Mouse (Mus musculus) CH12.LX (cell line): Measurements from ENCODE around the gene Tank. TPM values are rescaled to one million over a fixed set of nuclear protein-coding genes. Genes with fewer than 3 reads are reported as not detected.
A peak's percentile ranks its signal among the peaks of the same experiment; 100 is the strongest.

Experiments used
- DNase-seq: peaks from one replicate; pipeline ENCODE4 v3.0.0-alpha.2; 2013; ENCODE audit errors: extremely low read depth
- H3K27ac ChIP-seq: 2 replicates; pipeline ENCODE4 v1.5.1; 2012; ENCODE audit warnings: low read depth, mild to moderate bottlenecking, control low read depth, moderate library complexity; ENCODE audit not compliant: insufficient read depth
- H3K27me3 ChIP-seq: replicated peaks from 2 replicates; pipeline ENCODE3; 2012; ENCODE audit warnings: inconsistent platforms
- H3K36me3 ChIP-seq, 2 experiments: replicated peaks in 1 of 2; 2 replicates each; pipeline versions ENCODE3 to v1.6.1; 2012; ENCODE audit warnings: inconsistent platforms in 1 of 2, low read length in 1 of 2, mild to moderate bottlenecking in 1 of 2, mixed read lengths in 1 of 2, moderate library complexity in 1 of 2; ENCODE audit not compliant: control insufficient read depth in 1 of 2, insufficient read depth in 1 of 2
- H3K4me1 ChIP-seq, 2 experiments: 2 replicates each; pipeline ENCODE4 v1.6.1; 2012; ENCODE audit warnings: inconsistent platforms in 1 of 2, moderate library complexity in 1 of 2; ENCODE audit not compliant: insufficient read depth in 2 of 2, control insufficient read depth in 1 of 2
- H3K4me2 ChIP-seq: 2 replicates; pipeline ENCODE4 v1.6.1; 2012; ENCODE audit warnings: low read depth, mild to moderate bottlenecking, control low read depth; ENCODE audit not compliant: poor library complexity, insufficient read depth, severe bottlenecking
- H3K4me3 ChIP-seq, 3 experiments: fragments of 150-350 bp in 1 of 3; sonication (generic) in 1 of 3; replicated peaks in 1 of 3; 2 replicates each; pipeline versions ENCODE3 to v1.5.1; 2011 to 2012; ENCODE audit warnings: low read depth in 2 of 3, low read length in 2 of 3, mild to moderate bottlenecking in 2 of 3, moderate library complexity in 2 of 3, control low read depth in 1 of 3, improper control_type of control experiment in 1 of 3, inconsistent platforms in 1 of 3, mixed read lengths in 1 of 3; ENCODE audit not compliant: poor library complexity in 1 of 3
- H3K79me2 ChIP-seq: replicated peaks from 2 replicates; pipeline ENCODE4 v1.6.1; 2012; ENCODE audit warnings: mild to moderate bottlenecking, moderate library complexity; ENCODE audit not compliant: control insufficient read depth, poor library complexity, insufficient read depth, severe bottlenecking; ENCODE audit errors: extremely low read depth
- H3K9ac ChIP-seq: 2 replicates; pipeline ENCODE4 v1.6.1; 2012; ENCODE audit warnings: low read depth, mild to moderate bottlenecking, control low read depth, moderate library complexity; ENCODE audit not compliant: insufficient read depth
- H3K9me3 ChIP-seq: replicated peaks from 2 replicates; pipeline ENCODE3; 2012; ENCODE audit warnings: low read length, inconsistent platforms, mixed read lengths
- BHLHE40 ChIP-seq: IDR thresholded peaks from 2 replicates; pipeline ENCODE4 v1.6.1; 2011; ENCODE audit warnings: mild to moderate bottlenecking, low read depth, low read length, improper control_type of control experiment
- CHD1 ChIP-seq: IDR thresholded peaks from 2 replicates; pipeline ENCODE4 v1.6.1; 2012; ENCODE audit warnings: low read depth, low read length, improper control_type of control experiment, inconsistent platforms
- CHD2 ChIP-seq: IDR thresholded peaks from 2 replicates; pipeline ENCODE4 v1.6.1; 2011; ENCODE audit warnings: low read length, improper control_type of control experiment
- CTCF ChIP-seq, 2 experiments: IDR thresholded peaks in 1 of 2; conservative IDR thresholded peaks in 1 of 2; 2 replicates each; pipeline ENCODE4 v1.5.1; 2011 to 2012; ENCODE audit warnings: low read depth in 2 of 2, low read length in 2 of 2, improper control_type of control experiment in 1 of 2, inconsistent platforms in 1 of 2, mild to moderate bottlenecking in 1 of 2, moderate library complexity in 1 of 2
- E2F4 ChIP-seq: IDR thresholded peaks from 2 replicates; pipeline ENCODE4 v1.6.1; 2011; ENCODE audit warnings: low read depth, low read length, improper control_type of control experiment; ENCODE audit not compliant: insufficient replicate concordance
- ELF1 ChIP-seq: IDR thresholded peaks from 2 replicates; pipeline ENCODE4 v1.6.1; 2014; ENCODE audit warnings: low read depth, mild to moderate bottlenecking, inconsistent platforms, low read length, improper control_type of control experiment
- ETS1 ChIP-seq: conservative IDR thresholded peaks from 2 replicates; pipeline ENCODE4 v1.6.1; 2012; ENCODE audit warnings: low read depth, mild to moderate bottlenecking, inconsistent platforms, low read length, improper control_type of control experiment, moderate library complexity
- GABPA ChIP-seq: IDR thresholded peaks from 2 replicates; pipeline ENCODE4 v1.6.1; 2012; ENCODE audit warnings: low read depth, low read length, improper control_type of control experiment, inconsistent platforms; ENCODE audit not compliant: insufficient replicate concordance
- HCFC1 ChIP-seq: IDR thresholded peaks from 2 replicates; pipeline ENCODE4 v1.6.1; 2012; ENCODE audit warnings: low read depth, mild to moderate bottlenecking, inconsistent platforms, low read length, improper control_type of control experiment
- IRF4 ChIP-seq: IDR thresholded peaks from 2 replicates; pipeline ENCODE4 v1.6.1; 2014; ENCODE audit warnings: low read depth, mild to moderate bottlenecking, inconsistent platforms, low read length, improper control_type of control experiment
- JUND ChIP-seq: conservative IDR thresholded peaks from 2 replicates; pipeline ENCODE4 v1.6.1; 2011; ENCODE audit warnings: low read depth, low read length, improper control_type of control experiment
- KAT2A ChIP-seq: IDR thresholded peaks from 2 replicates; pipeline ENCODE4 v1.6.1; 2012; ENCODE audit warnings: low read length, improper control_type of control experiment, inconsistent platforms; ENCODE audit not compliant: insufficient replicate concordance
- MAFK ChIP-seq: IDR thresholded peaks from 2 replicates; pipeline ENCODE4 v1.6.1; 2011; ENCODE audit warnings: low read length, improper control_type of control experiment; ENCODE audit not compliant: insufficient replicate concordance
- MAX ChIP-seq: IDR thresholded peaks from 2 replicates; pipeline ENCODE4 v1.6.1; 2011; ENCODE audit warnings: low read length, improper control_type of control experiment
- MAZ ChIP-seq: IDR thresholded peaks from 2 replicates; pipeline ENCODE4 v1.6.1; 2012; ENCODE audit warnings: low read depth, mild to moderate bottlenecking, inconsistent platforms, low read length, improper control_type of control experiment, moderate library complexity
- MEF2A ChIP-seq: IDR thresholded peaks from 2 replicates; pipeline ENCODE4 v1.6.1; 2014; ENCODE audit warnings: low read depth, mild to moderate bottlenecking, inconsistent platforms, low read length, improper control_type of control experiment, borderline replicate concordance
- MYC ChIP-seq: IDR thresholded peaks from 2 replicates; pipeline ENCODE4 v1.6.1; 2011; ENCODE audit warnings: low read depth, mild to moderate bottlenecking, improper control_type of control experiment, low read length
- NELFE ChIP-seq: IDR thresholded peaks from 2 replicates; pipeline ENCODE4 v1.6.1; 2011; ENCODE audit warnings: low read depth, low read length, improper control_type of control experiment
- NRF1 ChIP-seq: IDR thresholded peaks from 2 replicates; pipeline ENCODE4 v1.6.1; 2014; ENCODE audit warnings: low read depth, mild to moderate bottlenecking, inconsistent platforms, low read length, improper control_type of control experiment, moderate library complexity
- PAX5 ChIP-seq: IDR thresholded peaks from 2 replicates; pipeline ENCODE4 v1.6.1; 2012; ENCODE audit warnings: low read length, inconsistent platforms, mixed read lengths
- POLR2A ChIP-seq: IDR thresholded peaks from 2 replicates; pipeline ENCODE4 v1.6.1; 2011; ENCODE audit warnings: low read depth, mild to moderate bottlenecking, improper control_type of control experiment, low read length
- POLR2AphosphoS2 ChIP-seq: IDR thresholded peaks from 2 replicates; pipeline ENCODE4 v1.6.1; 2011; ENCODE audit warnings: low read depth, low read length, improper control_type of control experiment
- RAD21 ChIP-seq: IDR thresholded peaks from 2 replicates; pipeline ENCODE4 v1.6.1; 2011; ENCODE audit warnings: low read depth, mild to moderate bottlenecking, low read length, improper control_type of control experiment, moderate library complexity
- RCOR1 ChIP-seq: conservative IDR thresholded peaks from 2 replicates; pipeline ENCODE4 v1.6.1; 2012; ENCODE audit warnings: low read depth, mild to moderate bottlenecking, inconsistent platforms, low read length, improper control_type of control experiment
- SIN3A ChIP-seq: IDR thresholded peaks from 2 replicates; pipeline ENCODE4 v1.6.1; 2012; ENCODE audit warnings: low read length, improper control_type of control experiment, inconsistent platforms
- SMC3 ChIP-seq: IDR thresholded peaks from 2 replicates; pipeline ENCODE4 v1.6.1; 2011; ENCODE audit warnings: low read depth, low read length, improper control_type of control experiment
- TBP ChIP-seq: conservative IDR thresholded peaks from 2 replicates; pipeline ENCODE4 v1.6.1; 2011; ENCODE audit warnings: low read depth, low read length, improper control_type of control experiment
- TCF12 ChIP-seq: IDR thresholded peaks from 2 replicates; pipeline ENCODE4 v1.6.1; 2014; ENCODE audit warnings: low read depth, mild to moderate bottlenecking, inconsistent platforms, low read length, improper control_type of control experiment
- USF1 ChIP-seq: IDR thresholded peaks from 2 replicates; pipeline ENCODE4 v1.6.1; 2014; ENCODE audit warnings: low read depth, mild to moderate bottlenecking, inconsistent platforms, low read length, improper control_type of control experiment
- ZKSCAN1 ChIP-seq: IDR thresholded peaks from 2 replicates; pipeline ENCODE4 v1.6.1; 2012; ENCODE audit warnings: low read depth, inconsistent platforms, low read length, improper control_type of control experiment, borderline replicate concordance
- ZMIZ1 ChIP-seq: IDR thresholded peaks from 2 replicates; pipeline ENCODE4 v1.6.1; 2012; ENCODE audit warnings: low read depth, mild to moderate bottlenecking, inconsistent platforms, low read length, improper control_type of control experiment
- dilution Hi-C: fragments of 300-500 bp; cut with MboI; formaldehyde crosslinking; loops from 2 replicates; pipeline ENCODE4 v1.14.3; 2020; ENCODE audit warnings: low sequenced_read_pairs; ENCODE audit not compliant: extremely low pct_unique_long_range_greater_than_20kb, extremely low pct_ligation_motif_present
- in situ Hi-C: fragments of 300-500 bp; cut with MboI; formaldehyde crosslinking; loops from 3 replicates; pipeline ENCODE4 v1.14.3; 2019; ENCODE audit warnings: low sequenced_read_pairs, low pct_ligation_motif_present, low pct_unique_long_range_greater_than_20kb, mixed read lengths
- polyA plus RNA-seq: library from polyadenylated mRNA; unstranded; fragments of >175 nt; gene quantifications from 2 replicates; pipeline ENCODE4 v1.2.1, GENCODE M21; 2012; ENCODE audit warnings: low read depth; ENCODE audit not compliant: insufficient read length
- total RNA-seq, 2 experiments: library from RNA; depleted of rRNA; stranded (reverse); fragments of 300-350 nt in 1 of 2; fragments of >200 nt in 1 of 2; gene quantifications; 2 replicates each; pipeline ENCODE4 v1.2.3; 2012 to 2014

Gene Tank
- total and polyA plus RNA-seq, 3 experiments = 45.7 to 152 (median 68.7) TPM

DNA sequence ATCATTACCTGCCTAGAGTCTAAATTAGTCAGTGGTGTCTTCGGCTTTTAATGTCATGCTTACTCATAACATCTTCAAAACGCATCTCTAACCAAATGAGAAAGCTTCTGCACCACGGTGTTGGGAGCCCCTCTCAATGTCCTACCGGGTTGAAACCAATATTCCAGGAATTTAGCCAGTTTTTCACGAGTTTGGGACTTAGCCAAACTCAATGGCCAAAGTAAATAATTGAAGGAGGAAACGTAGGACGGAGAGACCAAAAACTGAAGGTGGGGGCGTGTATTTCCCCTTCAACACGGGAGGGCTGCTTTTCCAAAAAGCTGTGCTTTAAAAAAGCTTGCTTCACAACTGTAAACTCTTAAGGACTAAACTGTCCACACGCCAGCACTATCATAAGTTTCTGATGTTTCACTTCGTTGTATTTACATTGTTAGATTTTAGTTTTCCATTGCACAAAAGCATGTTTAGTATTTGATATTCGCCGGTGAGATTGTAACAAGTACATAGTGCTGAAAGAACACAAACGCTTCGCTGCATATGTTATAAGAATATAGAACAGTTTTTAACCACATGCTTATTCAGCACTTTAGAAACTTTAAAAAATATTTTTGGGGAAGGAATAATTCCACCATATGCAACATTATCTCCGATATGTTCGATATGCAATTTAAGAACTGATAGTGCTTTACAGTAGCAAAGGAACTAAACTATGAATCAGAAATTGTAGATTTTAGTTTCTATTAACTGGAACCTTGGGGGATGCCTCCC, 1.3 kb upstream of the Tank start:
- H3K79me2 ChIP-seq = peaks cover 21% of the 10 kb centered on the region
- peak overlapping the region; percentile 71 for H3K9ac ChIP-seq
- H3K9me3 ChIP-seq = no peaks in the 10 kb centered on the region
- dilution Hi-C loops (no loop called here), in situ Hi-C loops (no loop called here)
- H3K27me3 ChIP-seq = no peaks in the 10 kb centered on the region
- DNase-seq = no peak
- peaks cover 0 to 25% of the 10 kb centered on the region in 2 experiments; a peak in 2 of 4 replicates for H3K4me1 ChIP-seq
- H3K27ac ChIP-seq = peak overlapping the region; percentile 47; the same call in 1 of the 2 replicates
- TF ChIP-seq MAZ = no peak
- no peak for TF ChIP-seq TBP
- peak; percentile 97 for TF ChIP-seq MAFK
- TF ChIP-seq CHD1 = 0 out of 2 replicates have a peak, but pooled peaks have one; percentile 30
- peak; percentile 29; the same call in 1 of the 2 replicates for TF ChIP-seq HCFC1
- 0 out of 2 replicates have a peak, but pooled peaks have one; percentile 41 for TF ChIP-seq IRF4
- H3K36me3 ChIP-seq = peaks cover 0 to 2% of the 10 kb centered on the region in 2 experiments
- H3K4me2 ChIP-seq = peak overlapping the region; percentile 84
- peak overlapping the region in 1 of 3 experiments; percentile 2 for H3K4me3 ChIP-seq

DNA sequence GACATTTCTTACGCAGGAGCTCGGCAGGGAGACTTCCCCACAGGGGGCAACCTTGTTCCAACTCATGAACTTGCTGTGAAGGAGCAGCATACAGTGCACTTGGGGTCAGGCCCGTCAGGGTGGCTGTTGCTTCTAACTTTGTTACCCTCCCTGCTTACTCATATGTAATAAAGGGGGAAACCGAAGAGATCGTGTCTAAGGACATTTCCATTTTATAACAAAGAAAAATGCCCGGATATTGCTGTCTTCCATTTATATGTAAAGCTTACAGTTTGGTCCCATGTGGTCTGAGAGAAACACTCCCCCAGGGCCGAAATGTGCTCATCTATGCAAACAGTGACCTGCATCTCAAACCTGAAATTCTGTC, 706 bp upstream of the Tank start:
- DNase-seq = peak; percentile 72
- Histone ChIP-seq H3K36me3 (peaks cover 0 to 2% of the 10 kb centered on the region in 2 experiments), H3K27me3 (no peaks in the 10 kb centered on the region), H3K79me2 (peaks cover 25% of the 10 kb centered on the region), H3K27ac (peak overlapping the region; percentile 47), H3K4me3 (no peak overlapping the region), H3K9ac (peak overlapping the region; percentile 71), H3K9me3 (no peaks in the 10 kb centered on the region), H3K4me1 (peaks cover 0 to 27% of the 10 kb centered on the region in 2 experiments; a peak in 2 of 4 replicates), H3K4me2 (peak overlapping the region; percentile 67; the same call in 1 of the 2 replicates)
- in situ Hi-C loops (no loop called here), dilution Hi-C loops (no loop called here)
- no peak for TF ChIP-seq NELFE
- peak; percentile 39 for TF ChIP-seq IRF4
- TF ChIP-seq MAZ = 0 out of 2 replicates have a peak, but pooled peaks have one; percentile 23
- TF ChIP-seq BHLHE40 = no peak; the same call in 1 of the 2 replicates
- no peak for TF ChIP-seq KAT2A
- TF ChIP-seq GABPA = no peak
- no peak for TF ChIP-seq ZMIZ1
- peak in 1 of 2 experiments; percentile 66; a peak in 2 of 4 replicates for TF ChIP-seq CTCF (conservative IDR thresholded peaks at IDR 0.05 in 1 of 2, IDR thresholded peaks at IDR 0.05 in 1 of 2; ENCODE audit: low read depth in 2 of 2, low read length in 2 of 2)
- TF ChIP-seq MAX = peak; percentile 72
- TF ChIP-seq JUND = no peak
- TF ChIP-seq POLR2A = peak; percentile 56
- no peak; the same call in 1 of the 2 replicates for TF ChIP-seq SIN3A
- TF ChIP-seq RCOR1 = no peak
- TF ChIP-seq MEF2A = no peak; the same call in 1 of the 2 replicates
- peak; percentile 49 for TF ChIP-seq TCF12
- TF ChIP-seq MYC = peak; percentile 88
- TF ChIP-seq RAD21 = peak; percentile 63
- TF ChIP-seq ZKSCAN1 = no peak
- TF ChIP-seq USF1 = no peak
- TF ChIP-seq CHD2 = no peak
- TF ChIP-seq POLR2AphosphoS2 = no peak
- TF ChIP-seq NRF1 = no peak
- TF ChIP-seq ETS1 = peak; percentile 55
- no peak for TF ChIP-seq ELF1
- no peak for TF ChIP-seq PAX5
- peak; percentile 68; the same call in 1 of the 2 replicates for TF ChIP-seq TBP
- TF ChIP-seq E2F4 = no peak
- peak; percentile 43 for TF ChIP-seq SMC3
